Mouse (Mus musculus) embryonic facial prominence, embryonic 11.5 days (tissue): ENCODE data around the gene Ltb4r2. TPM values are rescaled to one million over a fixed set of nuclear protein-coding genes. Genes with fewer than 3 reads are reported as not detected.

Experiments
- ATAC-seq: fragments of 200-750 bp; cut with Nextera tagmentation; replicated peaks from 2 replicates; pipeline ENCODE4 v1.8.0; 2017; ENCODE audit warnings: low read depth; ENCODE audit not compliant: insufficient number of reproducible peaks, low FRiP score, low TSS enrichment
- DNase-seq: peaks from one replicate; pipeline ENCODE4 v3.0.0-alpha.2; 2015; ENCODE audit warnings: low spot score
- H3K27ac ChIP-seq: fragments of 300-500 bp; sonication (generic); replicated peaks from 2 replicates; pipeline ENCODE4 v1.5.1; 2014; ENCODE audit warnings: mild to moderate bottlenecking, low read depth, low read length, control low read depth
- H3K27me3 ChIP-seq: fragments of 300-500 bp; sonication (generic); 2 replicates; pipeline ENCODE4 v1.6.1; 2014; ENCODE audit warnings: mild to moderate bottlenecking, low read length, moderate library complexity, mixed read lengths; ENCODE audit not compliant: control insufficient read depth, insufficient read depth
- H3K36me3 ChIP-seq: fragments of 300-500 bp; sonication (generic); replicated peaks from 2 replicates; pipeline ENCODE4 v1.6.1; 2014; ENCODE audit warnings: low read depth, mild to moderate bottlenecking, low read length, moderate library complexity, mixed read lengths; ENCODE audit not compliant: control insufficient read depth, insufficient read depth
- H3K4me1 ChIP-seq: fragments of 300-500 bp; sonication (generic); 2 replicates; pipeline ENCODE4 v1.6.1; 2014; ENCODE audit warnings: low read length, mixed read lengths; ENCODE audit not compliant: control insufficient read depth, insufficient read depth
- H3K4me2 ChIP-seq: fragments of 300-500 bp; sonication (generic); 2 replicates; pipeline ENCODE4 v1.6.1; 2014; ENCODE audit warnings: low read depth, mild to moderate bottlenecking, control low read depth, low read length, moderate library complexity
- H3K4me3 ChIP-seq: fragments of 300-500 bp; sonication (generic); 2 replicates; pipeline ENCODE4 v1.5.1; 2014; ENCODE audit warnings: low read depth, low read length, control low read depth
- H3K9ac ChIP-seq: fragments of 300-500 bp; sonication (generic); replicated peaks from 2 replicates; pipeline ENCODE4 v1.6.1; 2014; ENCODE audit warnings: mild to moderate bottlenecking, control low read depth, low read length
- H3K9me3 ChIP-seq: fragments of 300-500 bp; sonication (generic); replicated peaks from 2 replicates; pipeline ENCODE4 v1.6.1; 2016; ENCODE audit warnings: mild to moderate bottlenecking, low read length, inconsistent platforms, mixed read lengths; ENCODE audit not compliant: control insufficient read depth
- WGBS: fragments of 180-500 bp; shearing (Covaris S2); extraction: QIAGEN DNeasy Blood & Tissue Kit; methylation state at CpG from one replicate; pipeline ENCODE4 v1.1.7; 2014; 5-methylcytosine and 5-hydroxymethylcytosine counted together
- polyA plus RNA-seq: library from polyadenylated mRNA; unstranded; fragments of >200 nt; fragmentation: Nextera tagmentation; extraction: Ambion mirVana; gene quantifications from 2 replicates; pipeline ENCODE4 v1.2.1, GENCODE M21; 2014

Gene Ltb4r2
- polyA plus RNA-seq, 1 experiment from 2014 or later = 0.34 TPM

GRCm38 (mm10) chr14:55783171-55783957 is 22.1 kb downstream of the Ltb4r2 start:
- Histone ChIP-seq H3K9me3 (no peaks in the 10 kb centered on the region), H3K4me1 (peaks cover 3% of the 10 kb centered on the region; the same call in 1 of the 2 replicates), H3K27ac (peak overlapping the region; percentile 5), H3K4me3 (peak overlapping the region; percentile 46), H3K36me3 (no peaks in the 10 kb centered on the region), H3K4me2 (peak overlapping the region; percentile 86), H3K9ac (peak overlapping the region; percentile 65), H3K27me3 (no peaks in the 10 kb centered on the region; the same call in none of the 2 replicates)
- peak; percentile 90 for DNase-seq
- WGBS = under 1% methylated on average over 30 of the region's 31 CpGs
- 0 out of 2 replicates have a peak, but pooled peaks have one; percentile 2 for ATAC-seq

GRCm38 (mm10) chr14:55783958-55784235 is 22.7 kb downstream of the Ltb4r2 start, which contains the start of gene Adcy4:
Gene Adcy4 (minus strand): TSS chr14:55784095.
- ATAC-seq (0 out of 2 replicates have a peak, but pooled peaks have one; percentile 20), DNase-seq (peak; percentile 57)
- WGBS = under 1% methylated on average over 13 of the region's 13 CpGs
- H3K27me3 ChIP-seq = no peaks in the 10 kb centered on the region; the same call in none of the 2 replicates
- no peaks in the 10 kb centered on the region for H3K36me3 ChIP-seq
- H3K4me1 ChIP-seq = peaks cover 3% of the 10 kb centered on the region; the same call in 1 of the 2 replicates
- H3K4me2 ChIP-seq = peak within 1 kb of the TSS; percentile 86
- H3K4me3 ChIP-seq = peak within 1 kb of the TSS; percentile 46
- no peaks in the 10 kb centered on the region for H3K9me3 ChIP-seq
- H3K9ac ChIP-seq = peak within 1 kb of the TSS; percentile 65
- peak within 1 kb of the TSS; percentile 5 for H3K27ac ChIP-seq

DNA sequence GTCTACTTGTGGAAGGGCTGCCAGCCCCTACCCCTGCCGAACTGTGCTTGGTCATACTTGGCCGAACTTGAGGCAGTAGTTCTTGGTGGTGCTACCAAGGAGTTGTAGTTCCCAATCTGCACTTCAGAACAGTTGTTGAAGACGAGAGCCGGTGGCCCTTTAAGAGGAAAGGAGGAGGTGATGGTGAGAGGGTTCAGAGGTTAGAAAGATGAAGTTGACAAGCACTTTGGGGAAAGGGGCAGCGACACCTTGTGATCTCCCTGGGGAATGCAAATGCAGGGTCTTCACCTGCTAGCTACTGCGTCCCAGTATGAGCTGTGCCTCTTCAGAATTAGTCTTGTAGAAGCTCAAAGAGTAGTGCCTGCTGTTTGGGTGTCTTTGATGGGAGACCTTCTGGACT is 24.0 kb downstream of the Ltb4r2 start:
- H3K4me1 ChIP-seq = peaks cover 3% of the 10 kb centered on the region; the same call in 1 of the 2 replicates
- WGBS = 25% methylated on average over 6 of the region's 6 CpGs
- no peak for ATAC-seq

GRCm38 (mm10) chr14:55787731-55788130 is 26.5 kb downstream of the Ltb4r2 start:
- no peaks in the 10 kb centered on the region for H3K36me3 ChIP-seq
- no peaks in the 10 kb centered on the region; the same call in none of the 2 replicates for H3K27me3 ChIP-seq
- no peak overlapping the region for H3K4me2 ChIP-seq
- no peak for ATAC-seq
- H3K9me3 ChIP-seq = no peaks in the 10 kb centered on the region
- H3K9ac ChIP-seq = no peak overlapping the region
- no peaks in the 10 kb centered on the region for H3K4me1 ChIP-seq
- no peak for DNase-seq
- no peak overlapping the region for H3K27ac ChIP-seq
- 26% methylated on average over 11 of the region's 11 CpGs for WGBS
- H3K4me3 ChIP-seq = no peak overlapping the region

More for the DNA sequence above, 24.0 kb downstream of the Ltb4r2 start:
- no peak overlapping the region for H3K4me2 ChIP-seq
- H3K36me3 ChIP-seq = no peaks in the 10 kb centered on the region
- H3K9me3 ChIP-seq = no peaks in the 10 kb centered on the region
- no peaks in the 10 kb centered on the region; the same call in none of the 2 replicates for H3K27me3 ChIP-seq
- H3K4me3 ChIP-seq = no peak overlapping the region
- peak; percentile 26 for DNase-seq
- H3K9ac ChIP-seq = no peak overlapping the region
- H3K27ac ChIP-seq = no peak overlapping the region

DNA sequence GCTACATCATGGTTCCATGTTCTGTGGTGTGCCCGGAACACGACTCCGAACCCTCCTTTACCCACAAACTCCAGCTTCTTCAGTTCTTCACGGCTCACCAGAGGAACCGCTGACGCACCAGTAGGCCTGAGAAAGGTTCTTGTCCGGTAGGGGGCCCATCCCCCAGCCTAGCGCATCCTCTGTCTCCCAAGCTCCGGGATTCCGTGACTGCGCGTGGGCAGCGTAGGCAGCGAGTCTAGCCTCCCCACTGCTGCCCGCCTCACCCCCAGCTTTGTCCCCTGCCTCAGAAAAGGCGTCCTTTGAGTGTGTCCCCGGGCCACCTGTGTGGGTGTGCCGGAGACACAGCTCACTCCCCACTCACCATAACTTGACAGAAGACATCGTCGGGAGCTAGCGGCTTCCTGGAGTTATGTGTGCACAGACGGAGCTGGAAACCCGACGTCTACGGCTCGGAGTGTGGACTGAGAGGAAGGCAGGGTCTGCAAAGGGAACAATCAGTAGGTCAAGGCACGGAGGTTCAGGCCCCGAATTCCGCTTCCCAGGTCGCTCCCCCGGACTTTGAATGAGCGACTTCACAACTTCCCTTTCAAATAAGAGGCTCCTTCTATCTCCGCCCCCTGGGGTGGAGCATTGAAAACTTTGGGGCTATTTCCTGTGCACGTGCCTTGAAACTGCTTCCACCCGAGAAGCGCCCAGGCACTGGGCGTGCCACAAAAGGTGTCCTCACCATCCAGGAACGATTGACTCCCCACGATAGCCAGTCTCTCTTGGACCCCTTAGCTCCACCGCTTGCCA is 27.2 kb downstream of the Ltb4r2 start, which contains the start of gene Ripk3:
Gene Ripk3, minus strand, starts transcription at position 610 of the 795 bp plus-strand sequence.
- Histone ChIP-seq H3K4me2 (peak within 1 kb of the TSS; percentile 57), H3K27ac (no peak within 1 kb of the TSS), H3K9me3 (no peaks in the 10 kb centered on the region), H3K9ac (peak within 1 kb of the TSS; percentile 37; the same call in 1 of the 2 replicates), H3K4me3 (peak within 1 kb of the TSS; percentile 42), H3K27me3 (no peaks in the 10 kb centered on the region; the same call in none of the 2 replicates), H3K4me1 (no peaks in the 10 kb centered on the region), H3K36me3 (no peaks in the 10 kb centered on the region)
- peak; percentile 56 for DNase-seq
- 3% methylated on average over 40 of the region's 40 CpGs for WGBS
- ATAC-seq = no peak

DNA sequence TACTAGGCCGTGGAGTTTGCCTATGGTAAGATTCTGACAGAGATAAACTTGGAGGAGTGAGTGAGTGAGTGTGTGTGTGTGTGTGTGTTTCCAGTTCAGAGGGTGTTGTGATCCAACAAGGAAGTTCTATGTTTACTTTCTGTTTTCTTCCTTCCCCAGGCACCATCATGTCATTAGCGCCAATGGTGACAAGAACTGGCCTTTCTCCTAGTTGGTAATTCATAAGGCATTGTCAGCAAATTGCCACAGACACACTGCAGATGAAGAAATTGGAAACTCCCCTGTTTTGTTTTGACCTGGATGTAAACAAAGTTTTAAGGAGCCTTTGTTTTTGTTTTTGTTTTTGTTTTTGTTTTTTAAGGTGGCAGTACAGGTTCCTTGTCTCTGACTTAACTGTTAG is 32.2 kb downstream of the Ltb4r2 start:
- Histone ChIP-seq H3K36me3 (no peaks in the 10 kb centered on the region), H3K9me3 (no peaks in the 10 kb centered on the region), H3K4me2 (no peak overlapping the region), H3K4me3 (no peak overlapping the region), H3K27me3 (no peaks in the 10 kb centered on the region; the same call in none of the 2 replicates), H3K27ac (no peak overlapping the region), H3K9ac (no peak overlapping the region), H3K4me1 (no peaks in the 10 kb centered on the region)
- DNase-seq = no peak
- ATAC-seq = no peak
- WGBS = 75% methylated on average over 2 of the region's 2 CpGs

GRCm38 (mm10) chr14:55793946-55794345 is 32.7 kb downstream of the Ltb4r2 start:
- no peak overlapping the region for H3K4me3 ChIP-seq
- H3K27me3 ChIP-seq = no peaks in the 10 kb centered on the region
- no peak overlapping the region for H3K9ac ChIP-seq
- ATAC-seq (no peak), DNase-seq (no peak)
- no peak overlapping the region for H3K27ac ChIP-seq
- WGBS = 63% methylated on average over 2 of the region's 2 CpGs
- H3K36me3 ChIP-seq = no peaks in the 10 kb centered on the region
- H3K4me2 ChIP-seq = no peak overlapping the region
- H3K4me1 ChIP-seq = no peaks in the 10 kb centered on the region
- H3K9me3 ChIP-seq = no peaks in the 10 kb centered on the region
